Mouse (Mus musculus): Measurements from ENCODE around the gene Gm49320.

Gm49320 gene

DNA sequence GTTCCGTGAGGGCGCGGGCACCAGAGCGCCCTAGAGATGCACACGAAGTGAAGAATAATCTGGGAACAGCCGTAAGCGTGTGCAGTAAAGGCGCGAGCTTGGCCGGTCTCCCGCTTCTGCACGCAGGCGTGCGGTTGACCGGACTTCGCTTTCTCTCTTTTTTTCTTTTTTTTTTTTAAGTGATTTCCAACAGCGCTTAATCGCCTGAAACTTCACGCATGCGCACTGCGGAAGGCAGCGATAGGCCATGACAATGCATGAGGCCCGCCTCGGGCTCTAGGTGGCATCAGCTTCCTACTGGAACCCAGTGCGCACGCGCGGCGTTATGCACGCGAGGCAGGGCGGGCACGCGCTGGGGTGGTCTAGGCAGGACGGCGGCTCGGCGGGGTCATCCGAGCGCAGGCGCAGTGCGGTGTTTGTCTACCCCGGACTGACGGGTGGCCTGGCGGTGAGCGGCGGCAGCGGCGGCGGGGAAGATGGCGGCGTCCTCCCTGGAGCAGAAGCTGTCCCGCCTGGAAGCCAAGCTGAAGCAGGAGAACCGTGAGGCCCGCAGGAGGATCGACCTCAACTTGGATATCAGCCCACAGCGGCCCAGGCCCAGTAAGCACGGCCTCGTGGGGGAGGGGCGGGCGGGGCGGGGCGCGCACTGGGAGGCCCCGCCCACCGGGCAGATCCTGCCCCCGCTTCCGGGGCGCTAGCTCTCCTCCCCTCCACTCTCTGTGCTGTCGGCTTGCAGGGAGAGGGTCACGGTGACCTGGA, at the start of gene Gm49320, which contains the start of gene Map2k7:
TSS of gene Gm49320 (plus strand) at position 432 of the 759 bp plus-strand sequence.
TSS of gene Map2k7 (plus strand) at position 307 of the 759 bp plus-strand sequence.
- DNase-seq (ENCODE audit: low spot score), result peak; percentile 100

DNA sequence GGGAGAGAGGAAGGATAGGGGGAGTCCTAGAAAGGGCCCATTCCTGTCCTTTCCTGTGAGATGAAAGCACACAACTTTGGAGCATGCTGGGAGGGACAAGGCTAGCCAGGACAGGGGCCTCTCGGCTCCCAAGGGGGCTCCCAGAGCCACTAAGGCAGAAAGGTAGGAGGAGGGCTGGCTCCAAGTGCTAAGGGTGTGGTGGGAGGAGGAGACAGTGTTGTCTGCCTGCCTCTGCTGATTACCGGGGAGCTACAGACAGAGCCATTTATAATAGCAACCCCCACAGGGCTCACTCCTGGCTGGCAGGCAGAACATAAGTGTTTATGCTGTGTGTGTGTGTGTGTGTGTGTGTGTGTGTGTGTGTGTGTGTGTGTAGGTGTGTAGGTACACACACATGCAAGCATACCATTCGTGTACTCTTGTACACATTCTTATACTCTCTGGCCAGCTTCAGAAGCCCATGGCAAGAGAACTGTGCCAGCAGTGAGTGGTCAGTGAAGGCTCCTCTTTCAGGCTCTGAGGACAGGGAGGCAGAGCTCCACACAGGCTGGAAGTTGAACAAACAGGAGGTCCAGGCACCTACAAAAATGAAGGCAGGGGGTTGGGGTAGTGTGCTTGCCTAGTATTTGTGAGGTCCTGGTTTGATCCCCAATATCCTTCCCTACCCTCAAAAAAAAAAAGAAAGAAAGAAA, 49.5 kb upstream of the Gm49320 start:
- no peak for DNase-seq (ENCODE audit: low spot score)

GRCm38 (mm10) chr8:4192305-4192704, 46.4 kb upstream of the Gm49320 start:
- no peak for DNase-seq (ENCODE audit: low spot score)

GRCm38 (mm10) chr8:4192807-4193587, 45.7 kb upstream of the Gm49320 start:
- DNase-seq (ENCODE audit: low spot score), result peak; percentile 87

GRCm38 (mm10) chr8:4193588-4193894, 45.1 kb upstream of the Gm49320 start:
- no peak for DNase-seq (ENCODE audit: low spot score)

GRCm38 (mm10) chr8:4201321-4201720, 37.3 kb upstream of the Gm49320 start:
- DNase-seq (ENCODE audit: low spot score), result no peak

DNA sequence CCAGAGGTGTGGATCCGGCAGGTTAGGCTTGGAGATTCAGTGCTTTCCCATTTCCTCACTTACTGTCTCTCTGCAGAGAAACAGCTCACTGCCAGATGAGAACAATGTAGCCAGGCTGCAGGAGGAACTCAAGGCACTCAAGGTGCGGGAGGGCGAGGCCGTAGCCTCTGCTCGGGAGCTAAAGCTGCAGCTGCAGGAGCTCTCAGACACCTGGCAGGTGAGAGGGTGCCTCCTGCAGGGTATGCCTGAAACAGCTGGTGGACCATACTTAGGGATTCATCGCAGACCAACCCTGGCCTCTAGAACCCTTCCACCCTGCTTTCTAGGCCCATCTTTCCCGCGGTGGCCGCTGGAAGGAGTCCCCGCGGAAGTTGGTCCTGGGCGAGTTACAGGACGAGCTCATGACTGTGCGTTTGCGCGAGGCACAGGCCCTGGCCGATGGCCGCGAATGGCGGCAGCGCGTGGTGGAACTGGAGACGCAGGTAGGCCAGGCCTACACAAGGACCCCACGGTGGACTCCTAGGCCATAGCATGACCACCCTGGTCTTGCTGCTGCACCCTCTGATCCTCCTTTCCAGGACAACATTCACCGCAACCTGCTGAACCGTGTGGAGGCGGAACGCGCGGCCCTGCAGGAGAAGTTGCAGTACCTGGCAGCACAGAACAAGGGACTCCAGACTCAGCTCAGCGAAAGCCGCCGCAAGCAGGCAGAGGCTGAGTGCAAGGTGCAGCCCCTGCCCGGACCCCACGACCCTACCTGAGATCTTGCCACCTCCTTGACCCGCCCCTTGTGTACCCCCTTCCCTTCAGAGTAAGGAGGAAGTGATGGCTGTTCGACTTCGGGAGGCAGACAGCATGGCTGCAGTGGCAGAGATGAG, 33.2 kb upstream of the Gm49320 start:
- no peak for DNase-seq (ENCODE audit: low spot score)

DNA sequence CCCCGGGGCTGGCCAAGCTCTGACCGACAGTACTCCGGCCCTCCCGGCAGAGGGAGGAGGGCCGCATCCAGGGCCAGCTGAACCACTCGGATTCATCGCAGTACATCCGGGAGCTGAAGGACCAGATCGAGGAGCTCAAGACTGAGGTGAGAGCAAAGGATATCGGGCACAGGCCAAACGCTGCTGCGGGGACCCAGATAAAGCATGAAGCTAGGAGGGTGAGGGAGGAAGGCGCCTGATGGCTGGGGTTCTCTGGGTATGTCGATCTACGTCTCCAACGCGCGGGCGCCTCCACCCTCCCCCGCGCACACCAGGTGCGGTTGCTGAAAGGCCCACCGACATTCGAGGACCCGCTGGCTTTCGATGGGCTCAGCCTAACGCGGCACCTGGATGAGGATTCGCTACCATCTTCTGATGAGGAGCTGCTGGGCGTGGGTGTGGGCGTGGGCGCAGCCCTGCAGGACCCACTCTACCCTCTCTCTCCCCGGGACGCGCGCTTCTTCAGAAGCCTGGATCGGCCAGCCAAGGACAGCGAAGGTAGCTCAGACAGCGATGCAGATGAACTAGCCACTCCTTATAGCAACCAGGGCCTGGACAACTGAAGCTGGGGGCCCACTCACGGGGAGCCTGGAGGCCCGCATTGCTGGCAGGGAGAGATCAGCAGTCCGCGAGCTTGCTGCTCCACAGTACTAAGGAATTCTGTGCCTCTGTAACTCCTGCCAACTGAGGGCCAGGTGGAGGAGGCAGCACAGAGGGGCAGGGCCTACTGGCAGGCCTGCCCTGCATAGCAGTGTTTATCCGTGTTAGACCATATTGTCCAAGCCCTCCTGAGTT, 32.3 kb upstream of the Gm49320 start:
- no peak for DNase-seq (ENCODE audit: low spot score)

- no peak for DNase-seq (ENCODE audit: low spot score)
Observed at GRCm38 (mm10) chr8:4207016-4207350, 31.7 kb upstream of the Gm49320 start.

DNA sequence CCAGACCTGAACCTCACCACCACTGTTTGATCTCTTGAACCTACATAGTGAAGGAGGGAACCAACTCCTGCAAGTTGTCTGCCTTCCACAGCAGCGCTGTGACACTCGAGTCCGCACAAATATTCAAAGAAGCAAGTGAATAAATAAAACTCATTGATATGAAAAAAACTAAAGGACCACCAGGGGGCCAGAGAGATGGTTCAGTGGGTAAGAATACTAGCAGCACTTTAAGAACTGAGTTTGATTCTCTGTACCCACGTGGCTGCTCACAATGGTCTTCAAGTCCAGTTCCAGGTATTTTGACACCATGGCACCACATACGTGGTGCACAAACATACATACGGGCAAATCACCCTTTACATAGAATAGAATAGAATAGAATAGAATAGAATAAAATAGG, 27.6 kb upstream of the Gm49320 start:
- no peak for DNase-seq (ENCODE audit: low spot score)

GRCm38 (mm10) chr8:4212809-4213209, 25.9 kb upstream of the Gm49320 start:
- peak; percentile 32 for DNase-seq (ENCODE audit: low spot score)

GRCm38 (mm10) chr8:4213210-4214005, 25.3 kb upstream of the Gm49320 start:
- peak; percentile 79 for DNase-seq (ENCODE audit: low spot score)

DNA sequence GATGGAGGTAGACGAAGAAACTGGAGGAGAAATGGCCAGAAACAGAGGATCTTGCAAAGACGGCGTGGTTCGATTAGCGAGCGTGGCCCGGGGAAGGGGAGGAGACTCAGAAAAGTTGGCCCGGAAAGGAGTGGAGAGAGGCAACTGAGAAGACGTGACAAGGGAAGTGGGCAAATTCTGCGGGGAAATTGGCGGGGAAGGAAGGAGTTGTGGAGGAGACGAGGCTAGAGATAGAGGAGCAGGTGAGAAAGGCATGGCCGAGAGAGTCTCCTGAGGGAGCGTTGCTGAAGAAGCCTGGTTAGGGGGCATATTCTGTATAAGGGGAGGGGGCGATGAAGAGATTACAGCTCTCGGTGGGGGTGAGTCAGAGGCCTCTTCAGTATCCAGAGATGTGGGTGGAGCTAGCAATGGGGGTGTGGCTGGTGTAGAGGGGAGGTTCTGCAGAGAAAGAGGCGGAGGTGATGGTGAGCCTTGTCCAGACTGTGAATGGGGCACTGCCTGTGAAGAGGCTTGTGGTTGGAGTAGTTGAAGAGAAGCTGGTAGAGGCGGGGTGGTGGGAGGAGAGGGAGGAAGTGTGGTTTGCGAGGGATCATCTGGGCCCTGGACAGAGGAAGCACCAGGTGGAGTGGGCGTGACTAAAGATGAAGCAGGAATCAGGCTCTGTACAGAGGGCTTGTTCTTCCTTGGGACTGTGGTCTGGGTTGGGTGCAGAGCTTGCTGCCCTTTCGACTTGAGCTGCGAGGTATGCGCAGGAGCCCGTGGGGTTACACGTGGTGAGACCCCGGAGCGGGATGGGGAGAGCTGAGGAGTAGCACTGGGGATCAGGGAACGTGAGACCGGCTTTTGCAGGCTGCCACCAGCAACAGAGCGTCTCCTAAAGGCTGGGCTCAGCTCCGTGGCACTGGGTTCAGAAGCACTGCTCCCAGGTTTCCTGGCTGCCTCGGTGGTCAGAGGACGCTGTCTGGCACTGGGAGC, 24.4 kb upstream of the Gm49320 start:
- DNase-seq (ENCODE audit: low spot score), result peak; percentile 57

DNA sequence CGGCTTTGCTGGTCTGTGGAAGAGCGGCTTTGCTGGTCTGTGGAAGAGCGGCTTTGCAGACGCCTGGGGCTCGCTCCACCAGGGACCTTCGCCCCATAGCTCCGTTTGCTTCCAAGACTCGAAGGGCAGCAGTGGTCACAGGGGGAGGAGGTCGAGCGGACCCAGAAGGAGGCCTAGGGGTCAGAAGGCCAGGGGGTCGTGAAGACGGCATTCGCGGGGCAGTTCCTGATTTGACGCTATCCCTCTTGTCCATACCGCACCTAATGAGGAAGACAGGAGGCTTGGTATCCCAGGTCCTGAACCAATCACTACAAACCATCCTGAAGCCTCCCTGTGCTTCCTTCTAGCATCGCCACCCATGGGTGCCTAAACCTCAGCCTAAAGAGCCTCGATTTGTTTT, 22.4 kb upstream of the Gm49320 start:
- no peak for DNase-seq (ENCODE audit: low spot score)

DNA sequence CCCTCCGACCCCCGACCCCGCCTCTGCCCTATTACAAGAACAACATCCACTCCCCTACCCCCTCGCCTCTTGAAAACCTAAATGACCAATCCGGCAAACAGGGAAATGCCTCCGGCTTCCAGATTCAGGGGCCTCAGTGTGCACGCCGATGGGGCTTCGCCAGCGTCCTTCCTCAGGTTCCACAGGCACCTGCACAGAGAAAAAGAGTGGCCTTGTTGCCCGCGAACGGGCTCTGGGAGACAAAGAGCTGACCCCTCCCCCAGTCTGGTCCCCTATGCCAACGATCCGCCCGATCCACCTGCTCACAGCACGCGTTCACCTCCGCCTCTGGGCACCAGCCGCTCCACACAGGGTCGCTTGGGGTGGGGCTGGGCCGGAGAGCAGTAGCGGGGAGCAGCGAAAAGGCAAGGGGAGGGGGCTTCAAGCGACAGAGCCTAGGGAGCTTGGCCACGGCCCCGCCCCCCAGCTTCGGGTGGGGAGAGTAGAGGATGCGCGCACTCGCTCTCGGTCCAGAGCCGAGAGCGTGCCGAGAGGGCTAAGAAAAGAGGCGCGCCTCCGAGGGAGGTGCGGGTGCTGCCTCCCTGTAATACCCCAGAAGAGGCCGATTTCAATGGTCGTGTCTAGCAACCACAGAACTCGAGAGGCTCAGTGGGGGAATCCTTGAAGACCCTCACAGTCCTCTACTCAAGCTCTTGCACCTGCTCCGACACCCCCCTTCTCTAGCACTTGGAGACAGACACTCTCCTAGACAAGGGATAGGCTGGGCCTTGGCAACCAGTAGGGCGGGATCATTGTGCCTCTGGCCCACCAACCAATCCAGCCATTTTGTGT, 21.7 kb upstream of the Gm49320 start, which contains the start of gene Prr36:
TSS of gene Prr36 (minus strand) at position 669 of the 831 bp plus-strand sequence.
- DNase-seq (ENCODE audit: low spot score), result peak; percentile 41

GRCm38 (mm10) chr8:4219617-4220016, 19.0 kb upstream of the Gm49320 start:
- no peak for DNase-seq (ENCODE audit: low spot score)

GRCm38 (mm10) chr8:4222059-4222458, 16.6 kb upstream of the Gm49320 start:
- no peak for DNase-seq (ENCODE audit: low spot score)

GRCm38 (mm10) chr8:4226323-4226722, 12.3 kb upstream of the Gm49320 start:
- DNase-seq (ENCODE audit: low spot score), result no peak
